ENCODE assay signal across 23 mouse cellular contexts in genomic region chr11:29686176-29686575, GRCm38 (mm10). TPM values are rescaled to one million over a fixed set of nuclear protein-coding genes. Genes with fewer than 3 reads are reported as not detected.
A peak's percentile ranks its signal among the peaks of the same experiment; 100 is the strongest.
DNase-seq lines count a peak whose midpoint lies in the region; ATAC-seq and TF ChIP-seq lines count a peak whose summit lies in the region.
"Had no signal": no experiment of that assay in that cellular context is flagged by ENCODE, and none has a peak within 500 bp of the region (broad histone marks: within the 10 kb centered on the region; RNA-seq: fewer than 3 reads in every experiment).

No protein-coding gene starts in this region.

- H3K27me3 ChIP-seq in MEL (ENCODE audit: control insufficient read depth in 1 of 2, insufficient read depth in 2 of 2, low read length in 2 of 2): no peaks in the 10 kb centered on the region
- H3K27me3 ChIP-seq in forebrain, embryonic 10.5 days (ENCODE audit: poor library complexity, severe bottlenecking): no peaks in the 10 kb centered on the region
- H3K27me3 ChIP-seq in lung, postnatal 0 days (replicated peaks; ENCODE audit: insufficient read depth, low read length): no peaks in the 10 kb centered on the region
- H3K27me3 ChIP-seq: Patski had no signal

- ATAC-seq in hematopoietic stem cell, adult 5-6 weeks (replicated peaks in 1 of 2; ENCODE audit: insufficient read depth in 1 of 2, low FRiP score in 2 of 2, low TSS enrichment in 1 of 2, low read depth in 1 of 2, poor library complexity in 2 of 2, severe bottlenecking in 2 of 2): peak; percentile 56 to 64; a peak in 2 of 4 replicates
- peak; percentile 80; the same call in 1 of the 2 replicates for ATAC-seq in neutrophil, adult 5-6 weeks (ENCODE audit: extremely low read depth, insufficient number of reproducible peaks, low FRiP score, poor library complexity, severe bottlenecking)
- no peak for ATAC-seq in inflammation-experienced regulatory T-cells, adult 6 months
- no peak for ATAC-seq in lung, postnatal 0 days
- ATAC-seq: activated CD4-positive, CD25-positive, alpha-beta regulatory T cell, adult 4 months; forebrain, embryonic 14.5 days; Patski had no signal

- TF ChIP-seq CTCF in MEL (IDR thresholded peaks at IDR 0.05 in 2 of 3, conservative IDR thresholded peaks at IDR 0.05 in 1 of 3; ENCODE audit: control insufficient read depth in 1 of 3, insufficient read depth in 1 of 3, low read depth in 2 of 3, low read length in 3 of 3, poor library complexity in 1 of 3, severe bottlenecking in 1 of 3): no peak
- TF ChIP-seq CTCF in lung, postnatal 0 days (IDR thresholded peaks at IDR 0.05): no peak

- H3K9me3 ChIP-seq in MEL (replicated peaks; ENCODE audit: insufficient read depth, low read length): no peaks in the 10 kb centered on the region
- H3K9me3 ChIP-seq in forebrain, embryonic 10.5 days: no peaks in the 10 kb centered on the region
- H3K9me3 ChIP-seq in lung, postnatal 0 days (ENCODE audit: low read length): no peaks in the 10 kb centered on the region
- H3K9me3 ChIP-seq: embryonic facial prominence, embryonic 10.5 days; hindbrain, embryonic 10.5 days had no signal

- no peak overlapping the region for H3K9ac ChIP-seq in MEL (ENCODE audit: control insufficient read depth, low read depth, low read length, poor library complexity, severe bottlenecking)
- H3K9ac ChIP-seq in lung, postnatal 0 days (replicated peaks; ENCODE audit: low read depth): no peak overlapping the region
- H3K9ac ChIP-seq: hindbrain, embryonic 14.5 days had no signal

- no peak overlapping the region for H3K4me3 ChIP-seq in MEL (ENCODE audit: control insufficient read depth in 1 of 2, insufficient read depth in 1 of 2, low read depth in 2 of 2, low read length in 2 of 2)
- H3K4me3 ChIP-seq in forebrain, embryonic 10.5 days: no peak overlapping the region
- H3K4me3 ChIP-seq in lung, postnatal 0 days (ENCODE audit: low read depth, low read length): no peak overlapping the region
- H3K4me3 ChIP-seq: embryonic facial prominence, embryonic 10.5 days; gastrocnemius, adult 2 months; hindbrain, embryonic 10.5 days had no signal

- peak; percentile 25 to 51; a peak in 2 of 4 replicates for TF ChIP-seq EP300 in MEL (IDR thresholded peaks at IDR 0.05; ENCODE audit: low read depth in 1 of 2, low read length in 2 of 2)
- TF ChIP-seq EP300 in lung, postnatal 0 days (IDR thresholded peaks at IDR 0.05): no peak

- no peak overlapping the region for H3K27ac ChIP-seq in MEL (ENCODE audit: control insufficient read depth, low read depth, low read length)
- H3K27ac ChIP-seq in forebrain, embryonic 10.5 days: no peak overlapping the region
- no peak overlapping the region for H3K27ac ChIP-seq in lung, postnatal 0 days (ENCODE audit: low read length)
- H3K27ac ChIP-seq: embryonic facial prominence, embryonic 10.5 days; gastrocnemius, adult 2 months; hindbrain, embryonic 10.5 days; hindbrain, embryonic 14.5 days had no signal

- H3K79me2 ChIP-seq in MEL (ENCODE audit: control insufficient read depth, insufficient read depth, low read length, poor library complexity): no peaks in the 10 kb centered on the region

- peak; percentile 32 to 45 for DNase-seq in B cell, adult 2 months
- peak; percentile 86 for DNase-seq in MEL (ENCODE audit: low read depth, low spot score)
- DNase-seq in thymus, postnatal 4 days: no peak
- no peak for DNase-seq in forebrain, embryonic 10.5 days (ENCODE audit: extremely low spot score, low spot score)
- DNase-seq in lung, postnatal 0 days (ENCODE audit: low spot score): no peak
- DNase-seq: adrenal gland, adult 2 months; adrenal gland, postnatal 25 days; cerebellum, adult 18-20 months; cerebellum, adult 9-11 months; cerebellum, postnatal 36 days; gastrocnemius, adult 2 months; gastrocnemius, postnatal 25 days; heart, adult 11 months; heart, postnatal 10 days had no signal

- no peak for TF ChIP-seq RAD21 in MEL (IDR thresholded peaks at IDR 0.05; ENCODE audit: low read depth, low read length)

- H3K4me1 ChIP-seq in MEL (ENCODE audit: control insufficient read depth in 1 of 2, insufficient read depth in 2 of 2, low read length in 2 of 2): peaks cover 0 to 9% of the 10 kb centered on the region in 2 experiments; a peak in 3 of 4 replicates
- H3K4me1 ChIP-seq in forebrain, embryonic 10.5 days: no peaks in the 10 kb centered on the region
- no peaks in the 10 kb centered on the region for H3K4me1 ChIP-seq in lung, postnatal 0 days (ENCODE audit: insufficient read depth, low read depth, low read length)
- H3K4me1 ChIP-seq: embryonic facial prominence, embryonic 10.5 days; hindbrain, embryonic 10.5 days had no signal

- no peak for TF ChIP-seq POLR2A in MEL (IDR thresholded peaks at IDR 0.05; ENCODE audit: control insufficient read depth in 1 of 2, insufficient read depth in 1 of 2, low read depth in 1 of 2, low read length in 2 of 2, poor library complexity in 1 of 2)

- no peak overlapping the region for H3K4me2 ChIP-seq in lung, postnatal 0 days (replicated peaks; ENCODE audit: low read depth, low read length)
- H3K4me2 ChIP-seq: hindbrain, embryonic 14.5 days had no signal

- 80% methylated on average over 2 of the region's 2 CpGs for WGBS in forebrain, embryonic 10.5 days
- WGBS in lung, postnatal 0 days: 77% methylated on average over 2 of the region's 2 CpGs

- H3K36me3 ChIP-seq in MEL (ENCODE audit: control insufficient read depth in 1 of 2, insufficient read depth in 2 of 2, low read length in 2 of 2): peaks cover 0 to 8% of the 10 kb centered on the region in 2 experiments; a peak in 2 of 4 replicates
- no peaks in the 10 kb centered on the region for H3K36me3 ChIP-seq in forebrain, embryonic 10.5 days (replicated peaks)
- H3K36me3 ChIP-seq in lung, postnatal 0 days (ENCODE audit: insufficient read depth, low read length): no peaks in the 10 kb centered on the region
- H3K36me3 ChIP-seq: embryonic facial prominence, embryonic 10.5 days; hindbrain, embryonic 10.5 days had no signal

TF ChIP-seq in MEL, 35 proteins besides CTCF, POLR2A, EP300 and RAD21 (continues in another document):
- TF ChIP-seq HCFC1 (IDR thresholded peaks at IDR 0.05; ENCODE audit: low read depth, low read length): no peak
- TF ChIP-seq JUND (IDR thresholded peaks at IDR 0.05; ENCODE audit: low read depth, low read length): no peak
- TF ChIP-seq TBP (IDR thresholded peaks at IDR 0.05; ENCODE audit: low read depth, low read length): no peak
- no peak for TF ChIP-seq MAZ (IDR thresholded peaks at IDR 0.05; ENCODE audit: low read depth, low read length)
- no peak for TF ChIP-seq POLR2AphosphoS2 (IDR thresholded peaks at IDR 0.05; ENCODE audit: low read length)
- peak; percentile 99 for TF ChIP-seq MYC (IDR thresholded peaks at IDR 0.05; ENCODE audit: low read depth, low read length)
- no peak for TF ChIP-seq ZMIZ1 (IDR thresholded peaks at IDR 0.05; ENCODE audit: low read depth, low read length)
- TF ChIP-seq MAX (IDR thresholded peaks at IDR 0.05; ENCODE audit: low read length): peak; percentile 100
- TF ChIP-seq CHD2 (IDR thresholded peaks at IDR 0.05; ENCODE audit: low read length): no peak
- peak; percentile 71; the same call in 1 of the 2 replicates for TF ChIP-seq BHLHE40 (IDR thresholded peaks at IDR 0.05; ENCODE audit: borderline replicate concordance, low read depth, low read length)
- TF ChIP-seq UBTF (IDR thresholded peaks at IDR 0.05; ENCODE audit: borderline replicate concordance, insufficient read depth, low read depth, low read length): no peak
- TF ChIP-seq ZC3H11A (IDR thresholded peaks at IDR 0.05; ENCODE audit: low read depth, low read length): 0 out of 2 replicates have a peak, but pooled peaks have one; percentile 10
- no peak for TF ChIP-seq KAT2A (conservative IDR thresholded peaks at IDR 0.05; ENCODE audit: low read depth, low read length)
- TF ChIP-seq ZNF384 (IDR thresholded peaks at IDR 0.05; ENCODE audit: low read depth, low read length): no peak
- TF ChIP-seq MXI1 (IDR thresholded peaks at IDR 0.05; ENCODE audit: low read depth, low read length): peak; percentile 74
- TF ChIP-seq GABPA (IDR thresholded peaks at IDR 0.05; ENCODE audit: low read depth, low read length): no peak
- no peak for TF ChIP-seq CHD1 (IDR thresholded peaks at IDR 0.05; ENCODE audit: low read depth, low read length)
- no peak for TF ChIP-seq ZKSCAN1 (IDR thresholded peaks at IDR 0.05; ENCODE audit: low read depth, low read length)
- no peak for TF ChIP-seq SMC3 (IDR thresholded peaks at IDR 0.05; ENCODE audit: low read depth, low read length)
- TF ChIP-seq MAFK (IDR thresholded peaks at IDR 0.05; ENCODE audit: borderline replicate concordance, low read depth, low read length): no peak
- no peak for TF ChIP-seq MYB (IDR thresholded peaks at IDR 0.05; ENCODE audit: low read depth, low read length)
- TF ChIP-seq RCOR1 (IDR thresholded peaks at IDR 0.05; ENCODE audit: low read depth, low read length): peak; percentile 39; the same call in 1 of the 2 replicates
- TF ChIP-seq TAL1 (IDR thresholded peaks at IDR 0.05; ENCODE audit: low read length): no peak
- no peak for TF ChIP-seq POLR2AphosphoS5 (IDR thresholded peaks at IDR 0.05; ENCODE audit: borderline replicate concordance, low read depth, low read length)
- TF ChIP-seq GATA1 (IDR thresholded peaks at IDR 0.05; ENCODE audit: low read depth, low read length): no peak; the same call in 1 of the 2 replicates
- TF ChIP-seq E2F4 (IDR thresholded peaks at IDR 0.05; ENCODE audit: borderline replicate concordance, low read depth, low read length): no peak
- peak; percentile 74 for TF ChIP-seq SIN3A (IDR thresholded peaks at IDR 0.05; ENCODE audit: low read length)
- peak; percentile 78 for TF ChIP-seq ETS1 (IDR thresholded peaks at IDR 0.05; ENCODE audit: low read depth, low read length)
- no peak for TF ChIP-seq ELF1 (IDR thresholded peaks at IDR 0.05; ENCODE audit: low read depth, low read length)
- TF ChIP-seq NELFE (IDR thresholded peaks at IDR 0.05; ENCODE audit: low read depth, low read length): no peak
- TF ChIP-seq MEF2A (IDR thresholded peaks at IDR 0.05; ENCODE audit: extremely low read depth, insufficient replicate concordance, low read depth, low read length, poor library complexity, severe bottlenecking): no peak

RNA-seq across cellular contexts. Expression of gene Rtn4, which starts 6.6 kb away (rescaled TPM):
- 46.5 and 53.1 TPM in 2 replicates for total RNA-seq in MEL (2012; rRNA removed)
- polyA plus RNA-seq in MEL (2012; ENCODE audit: insufficient read depth in 1 of 2, insufficient read length in 2 of 2, low read depth in 1 of 2, low replicate concordance in 2 of 2, missing spikeins in 1 of 2): 100 to 1,000 TPM in 1 of 2 experiments, 10 to 100 TPM in 1; 57.8 to 202 TPM
- 126 and 139 TPM in 2 replicates for total RNA-seq in hematopoietic stem cell, adult 5-6 weeks (2017)
- 153 and 155 TPM in 2 replicates for total RNA-seq in neutrophil, adult 5-6 weeks (2017)
- 58.6 and 63.4 TPM in 2 replicates for polyA plus RNA-seq in forebrain, embryonic 10.5 days (2016; fragmentation: Nextera tagmentation; extraction: Ambion mirVana)
- polyA plus RNA-seq in inflammation-experienced regulatory T-cells, adult 6 months (2017; shearing (Covaris generic)): 10 to 100 TPM; 16.3 to 26.1 (median 25.6) TPM
- 57.6 and 67.9 TPM in 2 replicates for polyA plus RNA-seq in lung, postnatal 0 days (2015; fragmentation: Nextera tagmentation; extraction: Ambion mirVana)

Comparison
In these comparisons a context has a peak if more than half of its experiments do, and no peak if none do; other contexts are left out.
1. DNase-seq: peak in B cell, adult 2 months (2 of 2) and MEL (single experiment); none in thymus, postnatal 4 days (single experiment), forebrain, embryonic 10.5 days (single experiment) and lung, postnatal 0 days (single experiment).
2. ATAC-seq: peak in hematopoietic stem cell, adult 5-6 weeks (2 of 2) and neutrophil, adult 5-6 weeks (single experiment); none in inflammation-experienced regulatory T-cells, adult 6 months (single experiment) and lung, postnatal 0 days (single experiment).